Mouse (Mus musculus): ENCODE data around the gene Cln6.
A peak's percentile ranks its signal among the peaks of the same experiment; 100 is the strongest.
"Not testable (repeated sequence)": the region's sequence is repeated elsewhere in the genome, so short reads cannot be mapped to it uniquely, and the experiment has no call there.

Gene Cln6

GRCm38 (mm10) chr9:62838506-62839171 is at the start of gene Cln6:
TSS of gene Cln6 (plus strand) at chr9:62838785.
- peak; percentile 62 for DNase-seq

GRCm38 (mm10) chr9:62789856-62790255 is 48.7 kb upstream of the Cln6 start:
- DNase-seq, result no peak

- not testable (repeated sequence) for DNase-seq
These were observed 39.4 kb upstream of the Cln6 start for GRCm38 (mm10) chr9:62799218-62799617.

GRCm38 (mm10) chr9:62810095-62810494 is 28.5 kb upstream of the Cln6 start:
- DNase-seq, result no peak

- peak; percentile 62 for DNase-seq
These were observed 27.8 kb upstream of the Cln6 start for GRCm38 (mm10) chr9:62810543-62811515.

- peak; percentile 82 for DNase-seq
These were observed 27.0 kb upstream of the Cln6 start, which contains the start of gene Fem1b for GRCm38 (mm10) chr9:62811516-62812121. TSS of gene Fem1b (minus strand) at chr9:62811934.

- no peak for DNase-seq
These were observed 26.2 kb upstream of the Cln6 start for GRCm38 (mm10) chr9:62812216-62813049.

- no peak for DNase-seq
These were observed 23.8 kb upstream of the Cln6 start for GRCm38 (mm10) chr9:62814751-62815150.

GRCm38 (mm10) chr9:62816323-62817098 is 22.1 kb upstream of the Cln6 start:
- no peak for DNase-seq

GRCm38 (mm10) chr9:62817099-62817571 is 21.4 kb upstream of the Cln6 start:
- peak; percentile 45 for DNase-seq

- DNase-seq, result no peak
These were observed 20.6 kb upstream of the Cln6 start for GRCm38 (mm10) chr9:62817828-62818614.

- DNase-seq, result no peak
These were observed 19.1 kb upstream of the Cln6 start for GRCm38 (mm10) chr9:62819494-62819893.

- not testable (repeated sequence) for DNase-seq
These were observed 18.7 kb upstream of the Cln6 start for GRCm38 (mm10) chr9:62819910-62820309.

- DNase-seq, result no peak
These were observed 17.8 kb upstream of the Cln6 start for GRCm38 (mm10) chr9:62820829-62821228.

- DNase-seq, result no peak
These were observed 16.8 kb upstream of the Cln6 start for GRCm38 (mm10) chr9:62821811-62822210.

GRCm38 (mm10) chr9:62825791-62826393 is 12.7 kb upstream of the Cln6 start:
- DNase-seq, result no peak

- no peak for DNase-seq
These were observed 12.1 kb upstream of the Cln6 start for GRCm38 (mm10) chr9:62826456-62826855.

- no peak for DNase-seq
These were observed 10.5 kb upstream of the Cln6 start for GRCm38 (mm10) chr9:62827939-62828652.

GRCm38 (mm10) chr9:62828662-62829086 is 9.9 kb upstream of the Cln6 start:
- DNase-seq, result peak; percentile 94
